Mouse (Mus musculus): Measurements from ENCODE around the gene Mfsd5.

DNA sequence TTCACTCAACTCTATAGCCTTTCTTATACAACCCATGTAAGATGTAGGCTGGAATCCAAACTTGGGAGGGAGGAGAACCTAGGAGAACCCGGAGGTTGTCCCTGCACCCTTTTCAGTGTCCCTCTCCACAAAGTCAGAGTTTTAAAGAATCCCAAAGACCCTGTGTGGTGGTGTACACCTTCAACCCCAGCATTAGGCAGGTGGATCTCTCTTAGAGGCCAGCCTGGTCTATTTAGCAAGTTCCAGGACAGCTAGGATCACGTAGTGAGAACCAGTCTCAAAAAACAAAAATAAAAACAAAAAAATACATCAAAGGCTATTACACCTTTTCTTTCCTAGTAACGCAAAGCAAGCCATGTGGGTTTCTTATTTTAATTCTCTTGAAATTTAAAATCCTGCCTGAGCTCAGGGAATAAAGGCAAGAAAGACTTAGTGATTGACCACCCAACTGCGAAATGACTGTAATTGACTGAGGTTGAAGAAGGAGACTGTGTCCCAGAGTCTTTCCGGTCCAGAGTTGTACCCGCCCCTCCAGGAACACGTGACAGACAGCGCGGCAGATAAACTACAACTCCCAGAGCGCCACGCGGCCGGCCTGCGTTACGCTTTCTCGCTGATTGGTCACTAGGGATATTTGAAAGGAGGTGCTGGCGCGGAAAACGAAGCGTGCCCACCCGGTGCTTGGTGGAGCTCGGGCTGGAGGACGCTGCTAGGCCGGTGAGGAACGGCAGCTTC, 16.5 kb downstream of the Mfsd5 start, which contains the start of gene Espl1:
- TF ChIP-seq POLR2A (IDR thresholded peaks at IDR 0.05; ENCODE audit: insufficient read depth, low read depth, low read length) (no peak), CTCF (IDR thresholded peaks at IDR 0.05; ENCODE audit: insufficient read depth, low read depth, low read length) (no peak)

Data from olfactory bulb, adult 2 months (tissue).